Mouse (Mus musculus): ENCODE measurements around the gene 4930438A08Rik. TPM values are rescaled to one million over a fixed set of nuclear protein-coding genes. Genes with fewer than 3 reads are reported as not detected.

The 4930438A08Rik gene
- polyA plus RNA-seq (2015; fragmentation: Nextera tagmentation; extraction: Ambion mirVana): 0.14 and 0.50 TPM in 2 replicates

DNA sequence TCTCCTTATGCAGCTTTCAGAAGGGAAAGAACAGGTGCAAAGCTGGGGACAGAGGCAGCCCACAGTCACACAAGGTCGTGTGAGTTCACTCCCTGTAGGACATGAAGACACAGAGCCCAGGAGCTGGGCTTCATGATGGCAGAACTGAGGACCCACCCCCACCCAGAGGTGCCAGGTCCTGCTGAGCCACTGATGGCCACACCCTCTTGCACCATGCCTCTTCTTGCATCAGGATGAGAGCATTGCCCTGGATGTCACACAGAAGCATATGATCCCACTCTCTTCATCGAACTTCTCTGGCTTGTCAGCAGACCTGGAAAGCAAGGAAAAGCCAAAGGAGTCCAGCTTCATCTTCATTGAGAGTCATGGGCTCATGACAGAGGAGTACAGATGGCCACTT, at the start of gene 4930438A08Rik:
Gene 4930438A08Rik, plus strand, starts transcription at position 228 of the 400 bp plus-strand sequence.

GRCm38 (mm10) chr11:58306860-58307308, 32.3 kb downstream of the 4930438A08Rik start, which contains the start of gene Zfp692:
Gene Zfp692, plus strand, starts transcription at chr11:58307069.

GRCm38 (mm10) chr11:58330276-58331148, 55.9 kb downstream of the 4930438A08Rik start, which contains the start of the genes Zfp672 and Sh3bp5l:
Gene Zfp672, minus strand, starts transcription at chr11:58330339.
Gene Sh3bp5l, plus strand, starts transcription at chr11:58330724.

Other genes with a start within 250 kb of the 4930438A08Rik start
- gene Gm12248, start 181.7 kb upstream of the 4930438A08Rik start, polyA plus RNA-seq (2015; fragmentation: Nextera tagmentation; extraction: Ambion mirVana): 0.17 and 1.3 TPM in 2 replicates
- 57.0 and 74.0 TPM in 2 replicates for gene Cnot8, start 170.6 kb upstream of the 4930438A08Rik start, polyA plus RNA-seq (2015; fragmentation: Nextera tagmentation; extraction: Ambion mirVana)
- gene Gemin5, start 106.3 kb upstream of the 4930438A08Rik start, polyA plus RNA-seq (2015; fragmentation: Nextera tagmentation; extraction: Ambion mirVana): 4.0 and 6.8 TPM in 2 replicates
- gene Mrpl22, start 103.1 kb upstream of the 4930438A08Rik start, polyA plus RNA-seq (2015; fragmentation: Nextera tagmentation; extraction: Ambion mirVana): 189 and 196 TPM in 2 replicates
- gene Igtp, start 75.2 kb upstream of the 4930438A08Rik start, polyA plus RNA-seq (2015; fragmentation: Nextera tagmentation; extraction: Ambion mirVana): 10.6 and 14.0 TPM in 2 replicates
- gene Irgm2, start 75.2 kb upstream of the 4930438A08Rik start, polyA plus RNA-seq (2015; fragmentation: Nextera tagmentation; extraction: Ambion mirVana): 7.7 and 8.3 TPM in 2 replicates
- gene Zfp692, start 32.3 kb downstream of the 4930438A08Rik start, polyA plus RNA-seq (2015; fragmentation: Nextera tagmentation; extraction: Ambion mirVana): 6.3 and 10.3 TPM in 2 replicates
- gene Zfp672, start 55.5 kb downstream of the 4930438A08Rik start, polyA plus RNA-seq (2015; fragmentation: Nextera tagmentation; extraction: Ambion mirVana): 56.5 and 56.9 TPM in 2 replicates
- 28.2 and 38.7 TPM in 2 replicates for gene Sh3bp5l, start 55.9 kb downstream of the 4930438A08Rik start, polyA plus RNA-seq (2015; fragmentation: Nextera tagmentation; extraction: Ambion mirVana)
- 0.40 and 6.4 TPM in 2 replicates for gene Lypd8, start 104.2 kb downstream of the 4930438A08Rik start, polyA plus RNA-seq (2015; fragmentation: Nextera tagmentation; extraction: Ambion mirVana)
- not detected in 2 replicates for gene 1810065E05Rik, start 146.3 kb downstream of the 4930438A08Rik start, polyA plus RNA-seq (2015; fragmentation: Nextera tagmentation; extraction: Ambion mirVana)
- gene Gm12253, start 157.8 kb downstream of the 4930438A08Rik start, polyA plus RNA-seq (2015; fragmentation: Nextera tagmentation; extraction: Ambion mirVana): not detected in 2 replicates
- gene Lypd9, start 178.1 kb downstream of the 4930438A08Rik start, polyA plus RNA-seq (2015; fragmentation: Nextera tagmentation; extraction: Ambion mirVana): not detected in 2 replicates
- not detected in 2 replicates for gene Olfr30, start 187.5 kb downstream of the 4930438A08Rik start, polyA plus RNA-seq (2015; fragmentation: Nextera tagmentation; extraction: Ambion mirVana)
- not detected in 2 replicates for gene Olfr332, start 217.8 kb downstream of the 4930438A08Rik start, polyA plus RNA-seq (2015; fragmentation: Nextera tagmentation; extraction: Ambion mirVana)
- not detected in 2 replicates for gene Olfr331, start 227.8 kb downstream of the 4930438A08Rik start, polyA plus RNA-seq (2015; fragmentation: Nextera tagmentation; extraction: Ambion mirVana)

All from adrenal gland, postnatal 0 days (tissue).